Comparison of ENCODE assay signal across 20 mouse cellular contexts in the genomic region with DNA sequence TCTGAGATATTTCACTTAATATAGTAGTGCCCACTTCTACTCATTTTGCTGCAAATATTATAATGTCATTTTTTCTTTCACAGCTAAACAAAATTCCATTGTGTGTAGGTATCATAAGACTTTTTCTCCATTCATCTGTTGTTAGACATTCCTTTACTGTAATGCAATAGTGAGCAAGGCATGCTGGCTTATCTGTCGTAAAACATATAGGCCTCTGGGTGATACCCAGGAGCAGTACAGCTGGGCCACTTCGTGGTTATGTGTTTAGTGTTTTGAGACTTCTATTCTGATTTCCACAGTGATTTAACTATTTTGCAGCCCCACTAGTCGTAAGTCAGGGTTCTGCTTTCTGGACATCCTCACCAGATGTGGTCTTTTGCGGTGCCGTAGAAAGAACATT.
DNase-seq lines count a peak whose midpoint lies in the region; ATAC-seq lines count a peak whose summit lies in the region.
"Had no signal": no experiment of that assay in that cellular context is flagged by ENCODE, and none has a peak within 500 bp of the region (broad histone marks: within the 10 kb centered on the region; RNA-seq: fewer than 3 reads in every experiment).

No protein-coding gene starts in this region.

- H3K4me1 ChIP-seq in heart, embryonic 15.5 days (replicated peaks): peaks cover 16% of the 10 kb centered on the region
- H3K4me1 ChIP-seq in limb, embryonic 13.5 days: peaks cover 43% of the 10 kb centered on the region
- peaks cover 27% of the 10 kb centered on the region for H3K4me1 ChIP-seq in limb, embryonic 10.5 days

- H3K4me3 ChIP-seq in heart, embryonic 15.5 days: no peak overlapping the region
- H3K4me3 ChIP-seq in limb, embryonic 13.5 days: no peak overlapping the region
- no peak overlapping the region for H3K4me3 ChIP-seq in limb, embryonic 10.5 days
- H3K4me3 ChIP-seq: embryonic facial prominence, embryonic 10.5 days; embryonic facial prominence, embryonic 12.5 days; forebrain, embryonic 13.5 days; forebrain, embryonic 15.5 days had no signal

- intact Hi-C loops in heart, postnatal 10 days (cut with DNase I): no loop called here

- H3K27ac ChIP-seq in heart, embryonic 15.5 days: 0 out of 2 replicates have a peak overlapping the region, but pooled peaks have one; percentile 95
- no peak overlapping the region for H3K27ac ChIP-seq in limb, embryonic 13.5 days
- no peak overlapping the region for H3K27ac ChIP-seq in limb, embryonic 10.5 days
- H3K27ac ChIP-seq: embryonic facial prominence, embryonic 10.5 days had no signal

- peak; percentile 30 for DNase-seq in heart, adult 11 months
- no peak for DNase-seq in heart, adult 8-10 months (ENCODE audit: low spot score)
- DNase-seq in heart, postnatal 10 days: no peak
- DNase-seq in limb, embryonic 10.5 days (ENCODE audit: low spot score): no peak
- DNase-seq: adrenal gland, adult 8-10 months; B cell, adult 2 months; cerebellum, adult 11-12 months; cerebellum, adult 2 months; cerebellum, adult 9-10 months had no signal

- ATAC-seq in heart, embryonic 15.5 days (replicated peaks; ENCODE audit: insufficient number of reproducible peaks, insufficient read depth, low FRiP score, low read depth): no peak
- peak; percentile 66; the same call in 1 of the 2 replicates for ATAC-seq in limb, embryonic 13.5 days (ENCODE audit: low FRiP score, low read depth)
- ATAC-seq: activated CD4-positive, CD25-positive, alpha-beta regulatory T cell, adult 4 months; CD4-positive, CD25-positive, alpha-beta regulatory T cell, adult 4 months; forebrain, embryonic 15.5 days; Patski had no signal

- no peaks in the 10 kb centered on the region for H3K27me3 ChIP-seq in heart, embryonic 15.5 days
- H3K27me3 ChIP-seq in limb, embryonic 13.5 days: no peaks in the 10 kb centered on the region
- H3K27me3 ChIP-seq in limb, embryonic 10.5 days (ENCODE audit: low read depth, poor library complexity, severe bottlenecking): no peaks in the 10 kb centered on the region
- H3K27me3 ChIP-seq: CH12.LX; embryonic facial prominence, embryonic 12.5 days; forebrain, embryonic 13.5 days; forebrain, embryonic 15.5 days; Patski had no signal

- no peaks in the 10 kb centered on the region for H3K9me3 ChIP-seq in heart, embryonic 15.5 days (replicated peaks)
- H3K9me3 ChIP-seq in limb, embryonic 13.5 days: no peaks in the 10 kb centered on the region
- no peaks in the 10 kb centered on the region for H3K9me3 ChIP-seq in limb, embryonic 10.5 days (replicated peaks)
- H3K9me3 ChIP-seq: embryonic facial prominence, embryonic 10.5 days; embryonic facial prominence, embryonic 12.5 days; forebrain, embryonic 13.5 days; forebrain, embryonic 15.5 days; G1E had no signal

- 74% methylated on average over 5 of the region's 5 CpGs for WGBS in heart, embryonic 15.5 days
- 38% methylated on average over 5 of the region's 5 CpGs for WGBS in limb, embryonic 13.5 days
- WGBS in limb, embryonic 10.5 days: 89% methylated on average over 5 of the region's 5 CpGs

- no peak overlapping the region for H3K4me2 ChIP-seq in heart, embryonic 15.5 days
- no peak overlapping the region for H3K4me2 ChIP-seq in limb, embryonic 13.5 days (replicated peaks)
- H3K4me2 ChIP-seq: embryonic facial prominence, embryonic 12.5 days; forebrain, embryonic 13.5 days; forebrain, embryonic 15.5 days had no signal

- no peaks in the 10 kb centered on the region for H3K36me3 ChIP-seq in heart, embryonic 15.5 days
- no peaks in the 10 kb centered on the region for H3K36me3 ChIP-seq in limb, embryonic 13.5 days
- H3K36me3 ChIP-seq in limb, embryonic 10.5 days: no peaks in the 10 kb centered on the region
- H3K36me3 ChIP-seq: embryonic facial prominence, embryonic 10.5 days; embryonic facial prominence, embryonic 12.5 days; forebrain, embryonic 15.5 days; G1E had no signal

- H3K9ac ChIP-seq in heart, embryonic 15.5 days: no peak overlapping the region
- no peak overlapping the region for H3K9ac ChIP-seq in limb, embryonic 13.5 days
- H3K9ac ChIP-seq: embryonic facial prominence, embryonic 12.5 days; forebrain, embryonic 13.5 days; forebrain, embryonic 15.5 days had no signal
